Comparison of ENCODE assay signal across 29 mouse cellular contexts in genomic region chr17:88688226-88688625, GRCm38 (mm10). TPM values are rescaled to one million over a fixed set of nuclear protein-coding genes. Genes with fewer than 3 reads are reported as not detected.
DNase-seq lines count a peak whose midpoint lies in the region; ATAC-seq and TF ChIP-seq lines count a peak whose summit lies in the region.
"Had no signal": no experiment of that assay in that cellular context is flagged by ENCODE, and none has a peak within 500 bp of the region (broad histone marks: within the 10 kb centered on the region; RNA-seq: fewer than 3 reads in every experiment).

No protein-coding gene starts in this region.

- intact Hi-C loops in left cerebral cortex, postnatal 4 days (cut with DNase I): no loop called here
- intact Hi-C loops in left cerebral cortex, postnatal 25 days (cut with DNase I): no loop called here

- no peak for ATAC-seq in cerebellum, adult (ENCODE audit: insufficient number of reproducible peaks, low FRiP score, low TSS enrichment)
- no peak for ATAC-seq in frontal cortex, adult (ENCODE audit: low TSS enrichment)
- ATAC-seq: activated CD4-positive, CD25-positive, alpha-beta regulatory T cell, adult 4 months; intestine, embryonic 16.5 days had no signal

- no peak for TF ChIP-seq CTCF in brain, embryonic 14.5 days (IDR thresholded peaks at IDR 0.05; ENCODE audit: borderline replicate concordance, extremely low read depth, insufficient read depth, insufficient read length)

- TF ChIP-seq POLR2A in brain, embryonic 14.5 days (IDR thresholded peaks at IDR 0.05; ENCODE audit: borderline replicate concordance, extremely low read depth, insufficient read depth, insufficient read length, poor library complexity, severe bottlenecking): no peak

- peak; percentile 8 to 31 for DNase-seq in cerebellum, postnatal 25 days
- peak; percentile 23 for DNase-seq in left cerebral cortex, postnatal 4 days
- DNase-seq in left cerebral cortex, postnatal 25 days (ENCODE audit: low spot score in 2 of 2): no peak
- DNase-seq in Muller cell, postnatal 12 days (ENCODE audit: inconsistent ontology term): peak; percentile 20
- peak; percentile 61 for DNase-seq in brain, embryonic 14.5 days (ENCODE audit: low read depth)
- DNase-seq: adrenal gland, adult 8-10 months; B cell, adult 2 months; cerebellum, adult 8-10 months; gastrocnemius, postnatal 25 days; heart, adult 11 months; kidney, adult 8-10 months; kidney, postnatal 4 days; lung, embryonic 14.5 days; lung, postnatal 14 days; right cerebral cortex, adult 18-20 months; right cerebral cortex, postnatal 4 days; thymus, adult 18-20 months; thymus, postnatal 25 days had no signal

RNA-seq across cellular contexts. Expression of gene Gtf2a1l, which starts 19.8 kb away (rescaled TPM):
- under 1 TPM in 1 of 2 experiments, not detected in 1; 0.38 TPM for total RNA-seq in left cerebral cortex, postnatal 4 days (2021)
- under 1 TPM; 0.21 to 0.30 TPM for total RNA-seq in left cerebral cortex, postnatal 25 days (2021)
- polyA plus RNA-seq in brain, embryonic 14.5 days (2012; rRNA removed): 0.15 and 0.16 TPM in 2 replicates
- total RNA-seq: adrenal gland, adult 8-10 months; gastrocnemius, postnatal 25 days; heart, postnatal 25 days; liver, adult 2 months had no signal
- polyA plus RNA-seq: heart, embryonic 10.5 days; kidney, postnatal 0 days; liver, adult 2 months; liver, embryonic 15.5 days; lung, embryonic 14.5 days; spleen, adult 2 months; stomach, postnatal 0 days had no signal

Comparison
In these comparisons a context has a peak if more than half of its experiments do, and no peak if none do; other contexts are left out.
1. DNase-seq: peak in cerebellum, postnatal 25 days (2 of 2), left cerebral cortex, postnatal 4 days (single experiment), Muller cell, postnatal 12 days (single experiment) and brain, embryonic 14.5 days (single experiment); none in left cerebral cortex, postnatal 25 days (0 of 2).